Mouse (Mus musculus): ENCODE measurements around the gene Rbm15b. TPM values are rescaled to one million over a fixed set of nuclear protein-coding genes. Genes with fewer than 3 reads are reported as not detected.

Gene Rbm15b
- total RNA-seq, 2 experiments from 2014 or later, result 18.4 to 21.9 TPM

DNA sequence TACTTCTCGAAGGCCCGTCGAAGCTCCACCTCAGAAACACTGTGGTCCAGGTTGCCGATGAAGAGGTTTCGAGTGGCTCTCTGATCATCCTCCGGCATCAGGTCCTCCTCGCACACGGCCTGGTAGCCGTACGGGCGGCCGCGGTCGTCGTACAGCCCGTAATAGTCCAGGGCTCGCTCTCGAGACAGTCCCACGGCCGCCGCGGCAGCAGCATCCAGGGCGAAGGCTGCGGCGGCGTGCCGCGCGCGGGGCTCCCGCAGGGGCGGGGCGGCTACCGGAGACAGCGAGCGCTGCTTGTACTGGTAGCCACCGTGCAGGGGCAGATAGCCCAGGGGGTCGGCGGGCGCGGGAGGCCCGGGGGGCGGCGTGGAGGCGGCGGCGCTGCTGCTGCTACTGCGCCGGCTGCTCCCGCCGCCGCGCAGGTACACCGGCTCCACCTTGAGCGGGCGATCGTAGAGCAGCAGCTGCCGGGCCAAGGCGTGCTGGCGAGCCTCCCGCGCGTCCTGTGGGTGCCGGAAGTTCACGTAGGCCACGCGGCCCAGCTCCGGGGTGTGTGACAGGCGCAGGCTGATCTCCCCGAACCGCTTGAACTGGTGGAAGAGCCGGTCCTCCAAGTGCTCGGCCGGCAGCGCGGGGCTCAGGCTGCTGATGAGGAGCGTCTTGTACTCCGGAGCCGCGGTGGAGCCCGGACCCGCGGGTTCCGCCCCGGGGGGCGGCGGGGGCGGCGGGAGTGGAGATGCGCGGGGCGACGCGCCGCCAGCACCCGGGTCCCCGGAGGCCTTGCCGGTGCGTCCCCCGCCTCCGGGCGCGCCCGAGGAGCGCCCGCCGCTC is 1.1 kb downstream of the Rbm15b start:
- ATAC-seq (replicated peaks; ENCODE audit: low FRiP score, poor library complexity, severe bottlenecking), result peak; percentile 18; the same call in 1 of the 2 replicates

DNA sequence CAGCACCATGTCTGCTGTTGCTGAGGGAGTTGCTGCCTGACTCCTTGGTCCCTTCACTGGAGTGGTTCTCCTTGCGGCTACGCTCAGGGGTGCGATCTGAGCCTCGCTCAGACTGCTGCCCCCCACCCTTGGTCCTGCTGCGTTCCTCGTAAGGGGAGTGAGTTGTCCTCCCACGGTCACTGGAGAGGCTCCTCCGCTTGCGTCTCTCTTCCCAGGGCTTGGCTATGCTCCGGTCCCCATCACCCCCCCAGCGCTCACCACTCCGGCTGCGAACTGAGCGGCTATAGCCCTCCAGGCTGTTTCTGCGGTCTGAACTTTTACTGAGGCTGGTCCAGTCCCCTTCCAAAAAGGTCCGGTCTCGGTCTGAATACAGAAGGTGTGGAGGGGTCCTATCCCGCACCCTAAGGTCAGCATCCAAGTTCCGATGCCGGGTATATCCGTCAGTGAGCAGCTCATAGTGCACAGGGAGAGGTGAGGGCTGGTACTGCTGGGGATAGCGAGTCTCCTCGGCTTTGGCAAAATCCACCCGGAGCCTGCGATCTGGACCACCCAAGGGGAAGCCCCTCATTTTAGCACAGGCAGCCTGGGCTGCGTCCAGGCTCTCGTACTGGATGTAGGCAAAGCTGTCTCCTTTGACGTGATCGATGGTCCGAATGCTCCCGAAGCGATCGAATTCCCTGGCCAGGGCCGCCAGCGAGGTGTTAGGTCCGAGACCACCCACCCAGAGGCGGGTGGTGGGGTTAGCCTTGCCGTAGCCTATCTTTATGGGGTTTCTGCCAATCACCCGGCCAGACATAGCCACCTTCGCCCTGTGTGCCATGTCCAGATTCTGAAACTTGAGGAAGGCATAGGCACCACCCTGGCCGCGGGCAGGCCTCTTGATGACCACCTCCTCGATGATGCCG is 2.0 kb downstream of the Rbm15b start:
- ATAC-seq (replicated peaks; ENCODE audit: low FRiP score, poor library complexity, severe bottlenecking), result no peak

DNA sequence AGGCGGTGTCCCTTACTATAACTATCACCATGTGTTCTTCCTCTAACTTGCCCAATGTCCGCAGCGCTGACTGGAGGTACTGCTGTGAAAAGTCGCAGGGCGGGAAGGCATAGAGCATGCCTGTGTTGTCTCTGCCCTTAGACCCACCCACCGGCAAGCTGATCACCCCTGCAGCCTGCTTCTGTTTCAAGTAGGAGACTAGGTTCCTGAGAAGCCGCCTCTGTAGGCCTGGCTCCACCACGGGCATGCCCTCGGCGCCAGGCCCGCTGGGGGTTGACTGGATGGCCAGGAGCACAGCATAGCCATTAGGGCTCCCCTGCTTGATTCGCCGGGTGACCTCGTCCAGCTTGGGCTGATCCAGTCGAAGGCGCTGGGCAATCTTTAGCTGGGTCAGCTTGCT is 2.9 kb downstream of the Rbm15b start:
- ATAC-seq (replicated peaks; ENCODE audit: low FRiP score, poor library complexity, severe bottlenecking), result no peak

- ATAC-seq (replicated peaks; ENCODE audit: low FRiP score, poor library complexity, severe bottlenecking), result no peak
Observed at GRCm38 (mm10) chr9:106883085-106883484, 4.1 kb downstream of the Rbm15b start.

DNA sequence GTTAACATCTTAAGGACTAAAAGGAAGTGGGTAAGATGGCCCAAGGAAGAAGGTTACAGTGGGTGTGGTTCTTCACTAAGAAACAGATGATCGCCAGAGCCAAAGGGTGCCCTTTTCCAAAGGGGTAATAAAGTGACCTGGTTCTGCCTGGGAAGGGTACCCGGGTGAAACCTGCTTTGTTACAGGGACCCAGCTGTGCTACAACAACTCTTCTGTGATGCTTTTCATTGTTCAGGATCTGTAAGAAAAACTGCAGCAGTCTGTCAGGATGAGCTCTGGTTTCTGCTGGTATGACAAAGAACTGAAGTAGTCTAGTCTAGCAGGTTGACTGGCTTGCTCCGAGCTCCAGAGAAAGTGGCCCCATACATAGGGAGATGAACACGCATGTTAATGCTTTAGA is 5.1 kb downstream of the Rbm15b start:
- no peak for ATAC-seq (replicated peaks; ENCODE audit: low FRiP score, poor library complexity, severe bottlenecking)

DNA sequence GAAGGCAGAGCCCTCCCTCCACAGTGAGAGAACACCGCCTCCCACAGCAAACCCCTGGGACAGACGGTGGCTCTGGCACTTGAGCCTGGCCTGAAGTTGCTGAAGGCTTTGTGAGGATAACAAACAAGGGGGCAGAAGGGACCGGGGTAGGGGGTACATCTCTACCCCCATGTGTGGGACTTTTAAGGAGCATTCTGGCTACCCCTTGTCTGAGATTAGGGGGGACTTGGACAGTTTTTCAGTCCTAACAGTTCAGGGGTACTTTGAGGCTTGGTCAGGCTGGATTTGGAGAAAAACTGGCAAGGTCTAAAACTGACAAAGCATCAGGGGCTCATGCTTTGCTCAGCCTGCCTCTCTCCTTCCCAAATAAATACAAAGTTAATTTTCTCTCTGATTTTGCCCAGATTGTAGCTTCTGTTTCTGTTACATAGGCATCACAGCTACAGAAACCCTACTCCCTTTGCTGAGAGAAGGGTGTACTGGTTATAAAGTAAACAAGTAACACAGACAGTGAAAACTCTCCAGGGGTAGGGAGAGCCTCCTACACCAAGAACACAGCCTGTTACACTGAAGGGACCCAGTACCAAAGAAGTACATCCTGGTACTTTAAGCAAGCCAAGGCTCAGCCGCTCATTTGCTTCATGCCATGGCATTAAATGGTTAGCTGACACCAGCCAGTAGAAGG is 6.0 kb downstream of the Rbm15b start:
- ATAC-seq (replicated peaks; ENCODE audit: low FRiP score, poor library complexity, severe bottlenecking), result no peak

- no peak for ATAC-seq (replicated peaks; ENCODE audit: low FRiP score, poor library complexity, severe bottlenecking)
Observed at GRCm38 (mm10) chr9:106879471-106879870, 7.8 kb downstream of the Rbm15b start.

DNA sequence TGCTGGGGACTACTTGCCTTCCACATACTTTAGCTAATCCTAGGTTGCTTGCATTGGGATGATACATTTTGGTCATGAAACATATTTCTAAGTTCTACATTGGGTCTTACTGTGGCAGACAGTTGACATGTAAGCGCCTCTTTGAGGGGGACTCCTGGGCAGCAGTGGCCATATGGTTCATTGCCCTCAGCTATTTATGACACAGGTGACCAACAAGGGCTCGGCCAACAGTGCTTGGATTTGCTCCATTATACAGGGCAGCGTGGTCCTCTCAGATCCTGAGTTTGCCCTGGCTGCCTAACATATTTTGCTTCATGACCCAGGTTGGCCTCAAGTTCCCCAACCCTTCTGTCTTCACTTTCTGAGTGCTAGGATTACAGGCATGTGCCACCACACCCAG is 10.6 kb downstream of the Rbm15b start:
- no peak for ATAC-seq (replicated peaks; ENCODE audit: low FRiP score, poor library complexity, severe bottlenecking)

DNA sequence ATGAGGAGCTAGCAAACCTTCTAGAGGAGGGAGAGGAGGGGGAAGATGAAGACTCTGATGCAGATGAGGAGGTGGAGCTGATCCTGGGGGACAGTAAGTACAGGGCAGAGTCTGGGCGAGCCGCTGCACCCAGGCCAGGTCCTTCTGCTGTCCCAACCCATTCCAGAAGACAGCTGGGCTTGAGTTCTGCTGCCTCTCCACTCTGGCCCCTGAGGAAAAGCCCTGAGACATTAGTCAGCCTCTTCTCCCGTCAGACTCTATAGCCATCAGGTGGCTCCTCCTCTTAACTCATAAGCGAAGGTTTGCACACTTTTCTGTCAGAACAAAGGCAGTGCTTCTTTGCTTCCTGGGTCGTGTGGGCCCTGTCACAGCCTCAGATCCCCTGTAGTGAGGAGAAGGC is 13.0 kb downstream of the Rbm15b start:
- ATAC-seq (replicated peaks; ENCODE audit: low FRiP score, poor library complexity, severe bottlenecking), result no peak

- ATAC-seq (replicated peaks; ENCODE audit: low FRiP score, poor library complexity, severe bottlenecking), result no peak
Observed at GRCm38 (mm10) chr9:106858036-106858435, 29.2 kb downstream of the Rbm15b start.

DNA sequence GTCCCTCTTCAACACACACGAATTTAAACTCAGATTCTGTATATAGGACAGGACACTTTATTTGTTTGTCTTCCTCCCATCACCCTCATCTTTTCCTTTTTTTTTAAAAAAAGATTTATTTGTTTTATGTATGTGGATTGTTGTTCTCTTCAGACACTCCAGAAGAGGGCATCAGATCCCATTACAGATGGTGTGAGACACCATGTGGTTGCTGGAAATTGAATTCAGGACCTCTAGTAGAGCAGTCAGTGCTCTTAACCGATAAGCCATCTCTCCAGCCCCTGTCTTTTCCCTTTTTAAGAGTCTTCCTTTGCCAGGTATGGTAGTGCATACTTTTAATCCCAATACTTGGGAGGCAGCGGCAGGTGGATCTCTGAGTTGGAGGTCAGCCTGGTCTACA is 30.6 kb downstream of the Rbm15b start:
- no peak for ATAC-seq (replicated peaks; ENCODE audit: low FRiP score, poor library complexity, severe bottlenecking)

GRCm38 (mm10) chr9:106842800-106843199 is 44.4 kb downstream of the Rbm15b start:
- ATAC-seq (replicated peaks; ENCODE audit: low FRiP score, poor library complexity, severe bottlenecking), result no peak

- ATAC-seq (replicated peaks; ENCODE audit: low FRiP score, poor library complexity, severe bottlenecking), result no peak
Observed at GRCm38 (mm10) chr9:106840569-106840968, 46.7 kb downstream of the Rbm15b start.

Other genes with a start within 250 kb of the Rbm15b start
- not detected in 2 replicates for gene Grm2, start 231.3 kb downstream of the Rbm15b start, total RNA-seq (2015; ENCODE audit: low replicate concordance)
- gene Grm2, start 231.3 kb downstream of the Rbm15b start, total RNA-seq (2017; ENCODE audit: low replicate concordance), result not detected in 2 replicates
- 5.0 and 12.2 TPM in 2 replicates for gene Tex264, start 201.5 kb downstream of the Rbm15b start, total RNA-seq (2015; ENCODE audit: low replicate concordance)
- gene Tex264, start 201.5 kb downstream of the Rbm15b start, total RNA-seq (2017; ENCODE audit: low replicate concordance), result 1.8 and 23.2 TPM in 2 replicates
- 4.0 and 4.6 TPM in 2 replicates for gene Rad54l2, start 98.2 kb downstream of the Rbm15b start, total RNA-seq (2015; ENCODE audit: low replicate concordance)
- 6.5 and 8.4 TPM in 2 replicates for gene Rad54l2, start 98.2 kb downstream of the Rbm15b start, total RNA-seq (2017; ENCODE audit: low replicate concordance)
- gene Dcaf1, start 65.6 kb downstream of the Rbm15b start, total RNA-seq (2015; ENCODE audit: low replicate concordance), result 53.7 and 117 TPM in 2 replicates
- 32.4 and 44.9 TPM in 2 replicates for gene Dcaf1, start 65.6 kb downstream of the Rbm15b start, total RNA-seq (2017; ENCODE audit: low replicate concordance)
- gene Manf, start 4.6 kb upstream of the Rbm15b start, total RNA-seq (2015; ENCODE audit: low replicate concordance), result 275 and 310 TPM in 2 replicates
- gene Manf, start 4.6 kb upstream of the Rbm15b start, total RNA-seq (2017; ENCODE audit: low replicate concordance), result 164 and 219 TPM in 2 replicates